Mouse (Mus musculus) liver, embryonic 12.5 days (tissue): ENCODE data around the gene Comt. TPM values are rescaled to one million over a fixed set of nuclear protein-coding genes. Genes with fewer than 3 reads are reported as not detected.
A peak's percentile ranks its signal among the peaks of the same experiment; 100 is the strongest.

Source experiments
- ATAC-seq: fragments of 200-750 bp; cut with Nextera tagmentation; 2 replicates; pipeline ENCODE4 v1.8.0; 2017; ENCODE audit warnings: moderate number of reproducible peaks, mild to moderate bottlenecking, moderate library complexity
- H3K27ac ChIP-seq: fragments of 300-500 bp; sonication (generic); 2 replicates; pipeline ENCODE4 v1.5.1; 2016; ENCODE audit warnings: mild to moderate bottlenecking
- H3K27me3 ChIP-seq: fragments of 300-500 bp; sonication (generic); replicated peaks from 2 replicates; pipeline ENCODE4 v1.6.1; 2016; ENCODE audit warnings: mild to moderate bottlenecking, moderate library complexity
- H3K36me3 ChIP-seq: fragments of 300-500 bp; sonication (generic); 2 replicates; pipeline ENCODE4 v1.6.1; 2016; ENCODE audit warnings: mild to moderate bottlenecking, moderate library complexity
- H3K4me1 ChIP-seq: fragments of 300-500 bp; sonication (generic); 2 replicates; pipeline ENCODE4 v1.6.1; 2016
- H3K4me2 ChIP-seq: fragments of 300-500 bp; sonication (generic); 2 replicates; pipeline ENCODE4 v1.6.1; 2016; ENCODE audit warnings: mild to moderate bottlenecking, moderate library complexity
- H3K4me3 ChIP-seq: fragments of 300-500 bp; sonication (generic); 2 replicates; pipeline ENCODE4 v1.5.1; 2016; ENCODE audit warnings: mild to moderate bottlenecking, moderate library complexity
- H3K9ac ChIP-seq: fragments of 300-500 bp; sonication (generic); 2 replicates; pipeline ENCODE4 v1.6.1; 2016; ENCODE audit warnings: mild to moderate bottlenecking, moderate library complexity
- H3K9me3 ChIP-seq: fragments of 300-500 bp; sonication (generic); replicated peaks from 2 replicates; pipeline ENCODE4 v1.6.1; 2016; ENCODE audit warnings: mild to moderate bottlenecking, moderate library complexity
- WGBS: fragments of 180-500 bp; shearing (Covaris S2); methylation state at CpG from one replicate; pipeline ENCODE4 v1.1.7; 2016; ENCODE audit not compliant: insufficient replicate concordance; 5-methylcytosine and 5-hydroxymethylcytosine counted together
- polyA plus RNA-seq: library from polyadenylated mRNA; unstranded; fragments of >200 nt; fragmentation: Nextera tagmentation; extraction: Ambion mirVana; gene quantifications from 2 replicates; pipeline ENCODE4 v1.2.1, GENCODE M21; 2016

The Comt gene
- polyA plus RNA-seq, result 113 and 120 TPM in 2 replicates

DNA sequence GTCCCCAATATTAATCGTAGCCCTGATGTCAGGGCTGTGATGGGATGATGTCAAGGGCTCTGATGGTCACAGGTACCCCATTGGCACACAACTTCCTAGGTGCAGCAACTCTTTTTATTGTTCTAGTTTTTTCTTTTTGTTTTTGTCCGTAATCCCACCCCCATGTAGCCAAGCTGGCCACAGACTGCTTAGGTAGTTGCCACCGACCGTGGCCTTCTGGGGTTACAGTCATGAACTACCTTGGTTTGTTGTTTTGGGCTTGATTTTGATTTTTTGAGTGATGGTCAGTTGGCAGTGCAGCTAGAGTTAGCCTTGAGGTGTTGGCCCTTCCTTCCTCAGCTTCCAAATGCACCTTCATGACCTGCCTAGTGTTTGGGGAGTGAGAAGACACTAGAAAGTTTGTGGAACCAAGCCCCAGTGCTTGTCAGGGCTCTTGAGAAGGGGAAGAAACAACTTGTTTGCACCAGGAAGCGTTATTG lies at the start of gene Comt:
Comt (minus strand) TSS at position 51 of the 479 bp plus-strand sequence.
- peak within 1 kb of the TSS; percentile 95 for H3K9ac ChIP-seq
- peaks cover 46% of the 10 kb centered on the region for H3K36me3 ChIP-seq
- peak within 1 kb of the TSS; percentile 88 for H3K4me2 ChIP-seq
- H3K4me1 ChIP-seq, result peaks cover 76% of the 10 kb centered on the region
- H3K9me3 ChIP-seq, result no peaks in the 10 kb centered on the region
- peak within 1 kb of the TSS; percentile 85 for H3K4me3 ChIP-seq
- ATAC-seq, result no peak
- H3K27me3 ChIP-seq, result no peaks in the 10 kb centered on the region
- WGBS, result 34% methylated on average over 5 of the region's 5 CpGs
- H3K27ac ChIP-seq, result peak within 1 kb of the TSS; percentile 95

GRCm38 (mm10) chr16:18474021-18474420 lies 47.4 kb upstream of the Comt start:
- no peaks in the 10 kb centered on the region for H3K27me3 ChIP-seq
- no peaks in the 10 kb centered on the region for H3K9me3 ChIP-seq
- WGBS, result 91% methylated on average over 2 of the region's 2 CpGs
- H3K4me2 ChIP-seq, result no peak overlapping the region
- peaks cover 100% of the 10 kb centered on the region for H3K36me3 ChIP-seq
- no peaks in the 10 kb centered on the region for H3K4me1 ChIP-seq
- no peak for ATAC-seq
- H3K27ac ChIP-seq, result no peak overlapping the region
- H3K9ac ChIP-seq, result no peak overlapping the region
- H3K4me3 ChIP-seq, result no peak overlapping the region

DNA sequence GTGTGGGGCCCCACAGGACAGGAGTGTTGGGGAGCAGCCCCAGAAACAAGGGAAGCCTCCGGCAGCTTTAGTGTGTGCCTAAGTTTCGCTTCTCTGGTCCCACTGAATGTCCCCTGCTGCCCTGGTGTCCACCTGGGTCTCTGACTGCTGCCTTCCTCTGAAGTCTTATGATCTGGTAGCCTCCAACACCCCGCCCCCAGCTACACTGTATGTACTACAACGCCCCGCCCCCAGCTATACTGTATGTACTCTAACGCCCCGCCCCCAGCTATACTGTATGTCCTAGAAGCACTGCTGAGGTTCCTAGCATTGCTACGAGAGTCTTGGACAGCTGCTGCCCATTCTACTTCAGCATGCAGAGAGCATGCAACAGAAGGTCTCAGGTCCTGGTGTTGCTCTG lies 46.3 kb upstream of the Comt start:
- H3K36me3 ChIP-seq, result peaks cover 100% of the 10 kb centered on the region
- H3K4me2 ChIP-seq, result no peak overlapping the region
- no peak overlapping the region for H3K9ac ChIP-seq
- ATAC-seq, result no peak
- no peaks in the 10 kb centered on the region for H3K27me3 ChIP-seq
- WGBS, result 91% methylated on average over 8 of the region's 8 CpGs
- H3K4me1 ChIP-seq, result no peaks in the 10 kb centered on the region
- H3K27ac ChIP-seq, result no peak overlapping the region
- no peaks in the 10 kb centered on the region for H3K9me3 ChIP-seq
- H3K4me3 ChIP-seq, result no peak overlapping the region

DNA sequence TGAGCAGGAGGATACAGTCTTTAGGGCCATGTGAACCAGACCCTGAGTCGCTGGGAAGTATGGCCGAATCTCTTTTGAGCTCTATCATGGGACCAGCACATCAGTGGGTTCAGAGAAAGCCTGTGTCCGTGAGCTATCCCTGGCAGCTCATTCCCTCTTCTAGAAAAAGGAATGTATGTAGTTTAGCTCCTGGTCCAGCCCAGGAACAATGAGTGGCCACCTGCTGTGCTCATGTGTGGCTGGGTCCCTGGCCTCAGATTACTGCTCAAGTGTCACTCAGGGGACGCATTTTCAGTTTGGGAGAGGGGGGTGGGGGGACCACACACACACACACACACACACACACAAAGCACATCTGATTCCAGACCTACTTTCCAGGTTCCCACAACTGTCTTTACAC lies 45.8 kb upstream of the Comt start:
- Histone ChIP-seq H3K27ac (no peak overlapping the region), H3K36me3 (peaks cover 100% of the 10 kb centered on the region), H3K9me3 (no peaks in the 10 kb centered on the region), H3K4me2 (no peak overlapping the region), H3K4me1 (no peaks in the 10 kb centered on the region), H3K4me3 (no peak overlapping the region), H3K27me3 (no peaks in the 10 kb centered on the region), H3K9ac (no peak overlapping the region)
- 84% methylated on average over 4 of the region's 4 CpGs for WGBS
- ATAC-seq, result no peak

DNA sequence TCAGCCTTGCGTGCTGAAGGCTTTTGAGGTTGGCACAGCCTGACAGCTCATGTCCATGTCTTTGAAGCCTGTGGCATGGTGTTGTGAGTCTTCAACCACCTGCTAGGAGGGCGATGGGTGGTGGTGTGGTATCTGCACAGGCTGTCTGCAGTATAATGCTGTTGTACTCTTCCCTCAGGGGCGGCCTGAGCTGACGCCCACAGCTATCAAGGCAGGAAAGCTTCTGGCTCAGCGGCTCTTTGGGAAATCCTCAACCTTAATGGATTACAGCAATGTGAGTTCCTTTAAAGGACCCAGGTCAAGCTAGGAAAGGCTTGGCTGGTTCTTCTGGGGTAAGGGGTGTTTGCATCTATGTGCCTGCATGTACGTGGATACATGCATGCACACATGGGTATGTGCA lies 45.3 kb upstream of the Comt start:
- no peak for ATAC-seq
- Histone ChIP-seq H3K27me3 (no peaks in the 10 kb centered on the region), H3K9me3 (no peaks in the 10 kb centered on the region), H3K4me2 (no peak overlapping the region), H3K9ac (no peak overlapping the region), H3K4me3 (no peak overlapping the region), H3K4me1 (no peaks in the 10 kb centered on the region), H3K36me3 (peaks cover 100% of the 10 kb centered on the region), H3K27ac (no peak overlapping the region)
- 81% methylated on average over 6 of the region's 6 CpGs for WGBS

- Histone ChIP-seq H3K27ac (no peak overlapping the region), H3K4me3 (no peak overlapping the region), H3K4me2 (no peak overlapping the region), H3K27me3 (no peaks in the 10 kb centered on the region), H3K9ac (no peak overlapping the region), H3K9me3 (no peaks in the 10 kb centered on the region), H3K4me1 (no peaks in the 10 kb centered on the region), H3K36me3 (peaks cover 100% of the 10 kb centered on the region)
- no peak for ATAC-seq
- 80% methylated on average over 11 of the region's 11 CpGs for WGBS
Measured at GRCm38 (mm10) chr16:18471381-18471955, 44.8 kb upstream of the Comt start.

DNA sequence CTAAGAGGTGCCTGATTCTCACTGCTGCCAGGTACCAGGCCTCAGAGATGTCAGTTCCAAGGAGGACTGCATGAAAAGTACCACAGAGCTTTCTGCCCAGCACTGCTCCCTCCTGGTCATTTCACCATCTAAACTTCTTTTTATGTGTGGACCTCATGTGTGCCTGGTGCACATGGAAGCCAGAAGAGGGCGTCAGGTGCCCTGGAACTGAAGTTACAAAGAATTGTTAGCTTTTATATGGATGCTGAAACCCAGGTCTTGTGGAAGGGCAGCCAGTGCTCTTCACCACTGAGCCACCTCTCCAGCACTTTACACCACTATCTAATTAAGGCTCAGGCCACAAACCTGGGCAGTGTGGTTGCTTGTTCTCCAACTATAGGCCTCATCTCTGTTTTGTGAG lies 44.2 kb upstream of the Comt start:
- Histone ChIP-seq H3K9me3 (no peaks in the 10 kb centered on the region), H3K27ac (no peak overlapping the region), H3K4me3 (no peak overlapping the region), H3K4me2 (no peak overlapping the region), H3K36me3 (peaks cover 100% of the 10 kb centered on the region), H3K4me1 (no peaks in the 10 kb centered on the region), H3K9ac (no peak overlapping the region), H3K27me3 (no peaks in the 10 kb centered on the region)
- ATAC-seq, result no peak
- WGBS, result 55% methylated on average over 1 of the region's 1 CpGs

GRCm38 (mm10) chr16:18464271-18464670 lies 37.6 kb upstream of the Comt start:
- H3K4me2 ChIP-seq, result no peak overlapping the region
- 51% methylated on average over 3 of the region's 3 CpGs for WGBS
- no peaks in the 10 kb centered on the region for H3K27me3 ChIP-seq
- H3K36me3 ChIP-seq, result peaks cover 99% of the 10 kb centered on the region
- H3K9me3 ChIP-seq, result no peaks in the 10 kb centered on the region
- no peak overlapping the region for H3K27ac ChIP-seq
- H3K4me1 ChIP-seq, result peaks cover 29% of the 10 kb centered on the region
- ATAC-seq, result no peak
- no peak overlapping the region for H3K4me3 ChIP-seq
- H3K9ac ChIP-seq, result no peak overlapping the region

- ATAC-seq, result no peak
- 53% methylated on average over 8 of the region's 8 CpGs for WGBS
- Histone ChIP-seq H3K4me1 (peaks cover 46% of the 10 kb centered on the region), H3K4me2 (no peak overlapping the region), H3K9me3 (no peaks in the 10 kb centered on the region), H3K27me3 (no peaks in the 10 kb centered on the region), H3K36me3 (peaks cover 99% of the 10 kb centered on the region), H3K9ac (no peak overlapping the region), H3K27ac (no peak overlapping the region), H3K4me3 (no peak overlapping the region)
Measured at GRCm38 (mm10) chr16:18462598-18462997, 35.9 kb upstream of the Comt start.

DNA sequence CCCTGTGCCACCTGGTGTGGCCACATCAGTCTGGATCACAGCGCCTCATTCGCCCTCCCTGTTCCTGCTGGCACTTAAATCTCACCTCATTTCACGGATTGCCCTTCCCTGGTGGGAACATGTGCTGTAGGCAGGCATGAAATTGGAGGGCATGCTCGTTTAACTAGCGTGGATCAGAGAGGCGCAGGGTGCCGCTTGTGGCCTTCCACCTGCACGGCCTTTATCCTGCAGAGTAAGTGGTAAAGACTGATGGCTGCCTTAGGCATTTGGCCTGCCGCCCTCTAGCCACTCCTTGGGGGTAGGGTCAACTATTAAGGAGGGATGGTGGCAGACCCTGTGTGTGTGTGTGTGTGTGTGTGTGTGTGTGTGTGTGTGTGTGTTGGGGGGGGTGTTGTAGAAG lies 35.4 kb upstream of the Comt start:
- Histone ChIP-seq H3K4me2 (no peak overlapping the region), H3K4me3 (no peak overlapping the region), H3K36me3 (peaks cover 99% of the 10 kb centered on the region), H3K27ac (no peak overlapping the region), H3K27me3 (no peaks in the 10 kb centered on the region), H3K9ac (no peak overlapping the region), H3K4me1 (peaks cover 50% of the 10 kb centered on the region), H3K9me3 (no peaks in the 10 kb centered on the region)
- WGBS, result 85% methylated on average over 9 of the region's 9 CpGs
- no peak for ATAC-seq

- WGBS, result 85% methylated on average over 3 of the region's 3 CpGs
- Histone ChIP-seq H3K4me2 (no peak overlapping the region), H3K4me3 (no peak overlapping the region), H3K9ac (no peak overlapping the region), H3K36me3 (peaks cover 99% of the 10 kb centered on the region), H3K9me3 (no peaks in the 10 kb centered on the region), H3K27me3 (no peaks in the 10 kb centered on the region), H3K4me1 (peaks cover 50% of the 10 kb centered on the region), H3K27ac (no peak overlapping the region)
- ATAC-seq, result no peak
Measured at GRCm38 (mm10) chr16:18460826-18461225, 34.2 kb upstream of the Comt start.

DNA sequence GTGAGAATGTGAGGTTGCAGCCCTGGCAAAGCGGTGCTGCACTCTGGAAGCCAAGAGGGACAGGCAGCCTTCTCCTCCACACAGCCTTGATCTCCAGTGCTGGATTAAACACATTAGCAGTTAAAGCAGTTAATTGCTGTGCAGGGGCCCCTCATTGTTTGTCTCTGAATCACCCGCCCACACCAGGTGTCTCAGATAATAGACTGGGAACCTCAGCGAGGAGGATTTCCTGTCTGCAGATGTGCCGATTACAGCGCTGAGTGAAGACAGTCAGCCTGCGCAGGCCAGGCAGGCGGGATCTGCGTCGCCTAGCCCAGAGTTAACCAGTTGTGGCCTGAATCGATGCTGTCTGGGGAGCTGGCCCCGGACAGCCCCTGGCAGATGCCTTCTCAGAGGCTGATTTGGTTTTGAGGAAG lies 33.3 kb upstream of the Comt start:
- Histone ChIP-seq H3K36me3 (peaks cover 99% of the 10 kb centered on the region), H3K9me3 (no peaks in the 10 kb centered on the region), H3K4me3 (no peak overlapping the region), H3K4me1 (peaks cover 56% of the 10 kb centered on the region), H3K27ac (peak overlapping the region; percentile 63), H3K4me2 (peak overlapping the region; percentile 39), H3K9ac (peak overlapping the region; percentile 18; the same call in 1 of the 2 replicates), H3K27me3 (no peaks in the 10 kb centered on the region)
- ATAC-seq, result peak; percentile 85
- WGBS, result 3% methylated on average over 11 of the region's 11 CpGs
